Mouse (Mus musculus) CH12.LX (cell line): ENCODE data around the gene Ostc. TPM values are rescaled to one million over a fixed set of nuclear protein-coding genes. Genes with fewer than 3 reads are reported as not detected.
A peak's percentile ranks its signal among the peaks of the same experiment; 100 is the strongest.

Experiments used
- DNase-seq: peaks from one replicate; pipeline ENCODE4 v3.0.0-alpha.2; 2013; ENCODE audit errors: extremely low read depth
- H3K27ac ChIP-seq: 2 replicates; pipeline ENCODE4 v1.5.1; 2012; ENCODE audit warnings: low read depth, mild to moderate bottlenecking, control low read depth, moderate library complexity; ENCODE audit not compliant: insufficient read depth
- H3K27me3 ChIP-seq: replicated peaks from 2 replicates; pipeline ENCODE3; 2012; ENCODE audit warnings: inconsistent platforms
- H3K36me3 ChIP-seq, 2 experiments: replicated peaks in 1 of 2; 2 replicates each; pipeline versions ENCODE3 to v1.6.1; 2012; ENCODE audit warnings: inconsistent platforms in 1 of 2, low read length in 1 of 2, mild to moderate bottlenecking in 1 of 2, mixed read lengths in 1 of 2, moderate library complexity in 1 of 2; ENCODE audit not compliant: control insufficient read depth in 1 of 2, insufficient read depth in 1 of 2
- H3K4me1 ChIP-seq, 2 experiments: 2 replicates each; pipeline ENCODE4 v1.6.1; 2012; ENCODE audit warnings: inconsistent platforms in 1 of 2, moderate library complexity in 1 of 2; ENCODE audit not compliant: insufficient read depth in 2 of 2, control insufficient read depth in 1 of 2
- H3K4me2 ChIP-seq: 2 replicates; pipeline ENCODE4 v1.6.1; 2012; ENCODE audit warnings: low read depth, mild to moderate bottlenecking, control low read depth; ENCODE audit not compliant: poor library complexity, insufficient read depth, severe bottlenecking
- H3K4me3 ChIP-seq, 3 experiments: fragments of 150-350 bp in 1 of 3; sonication (generic) in 1 of 3; replicated peaks in 1 of 3; 2 replicates each; pipeline versions ENCODE3 to v1.5.1; 2011 to 2012; ENCODE audit warnings: low read depth in 2 of 3, low read length in 2 of 3, mild to moderate bottlenecking in 2 of 3, moderate library complexity in 2 of 3, control low read depth in 1 of 3, improper control_type of control experiment in 1 of 3, inconsistent platforms in 1 of 3, mixed read lengths in 1 of 3; ENCODE audit not compliant: poor library complexity in 1 of 3
- H3K79me2 ChIP-seq: replicated peaks from 2 replicates; pipeline ENCODE4 v1.6.1; 2012; ENCODE audit warnings: mild to moderate bottlenecking, moderate library complexity; ENCODE audit not compliant: control insufficient read depth, poor library complexity, insufficient read depth, severe bottlenecking; ENCODE audit errors: extremely low read depth
- H3K9ac ChIP-seq: 2 replicates; pipeline ENCODE4 v1.6.1; 2012; ENCODE audit warnings: low read depth, mild to moderate bottlenecking, control low read depth, moderate library complexity; ENCODE audit not compliant: insufficient read depth
- H3K9me3 ChIP-seq: replicated peaks from 2 replicates; pipeline ENCODE3; 2012; ENCODE audit warnings: low read length, inconsistent platforms, mixed read lengths
- CHD1 ChIP-seq: IDR thresholded peaks from 2 replicates; pipeline ENCODE4 v1.6.1; 2012; ENCODE audit warnings: low read depth, low read length, improper control_type of control experiment, inconsistent platforms
- CTCF ChIP-seq, 2 experiments: IDR thresholded peaks in 1 of 2; conservative IDR thresholded peaks in 1 of 2; 2 replicates each; pipeline ENCODE4 v1.5.1; 2011 to 2012; ENCODE audit warnings: low read depth in 2 of 2, low read length in 2 of 2, improper control_type of control experiment in 1 of 2, inconsistent platforms in 1 of 2, mild to moderate bottlenecking in 1 of 2, moderate library complexity in 1 of 2
- E2F4 ChIP-seq: IDR thresholded peaks from 2 replicates; pipeline ENCODE4 v1.6.1; 2011; ENCODE audit warnings: low read depth, low read length, improper control_type of control experiment; ENCODE audit not compliant: insufficient replicate concordance
- ELF1 ChIP-seq: IDR thresholded peaks from 2 replicates; pipeline ENCODE4 v1.6.1; 2014; ENCODE audit warnings: low read depth, mild to moderate bottlenecking, inconsistent platforms, low read length, improper control_type of control experiment
- EP300 ChIP-seq: IDR thresholded peaks from 2 replicates; pipeline ENCODE4 v1.6.1; 2011; ENCODE audit warnings: low read length, improper control_type of control experiment
- GABPA ChIP-seq: IDR thresholded peaks from 2 replicates; pipeline ENCODE4 v1.6.1; 2012; ENCODE audit warnings: low read depth, low read length, improper control_type of control experiment, inconsistent platforms; ENCODE audit not compliant: insufficient replicate concordance
- HCFC1 ChIP-seq: IDR thresholded peaks from 2 replicates; pipeline ENCODE4 v1.6.1; 2012; ENCODE audit warnings: low read depth, mild to moderate bottlenecking, inconsistent platforms, low read length, improper control_type of control experiment
- IRF4 ChIP-seq: IDR thresholded peaks from 2 replicates; pipeline ENCODE4 v1.6.1; 2014; ENCODE audit warnings: low read depth, mild to moderate bottlenecking, inconsistent platforms, low read length, improper control_type of control experiment
- JUND ChIP-seq: conservative IDR thresholded peaks from 2 replicates; pipeline ENCODE4 v1.6.1; 2011; ENCODE audit warnings: low read depth, low read length, improper control_type of control experiment
- KAT2A ChIP-seq: IDR thresholded peaks from 2 replicates; pipeline ENCODE4 v1.6.1; 2012; ENCODE audit warnings: low read length, improper control_type of control experiment, inconsistent platforms; ENCODE audit not compliant: insufficient replicate concordance
- MAX ChIP-seq: IDR thresholded peaks from 2 replicates; pipeline ENCODE4 v1.6.1; 2011; ENCODE audit warnings: low read length, improper control_type of control experiment
- MAZ ChIP-seq: IDR thresholded peaks from 2 replicates; pipeline ENCODE4 v1.6.1; 2012; ENCODE audit warnings: low read depth, mild to moderate bottlenecking, inconsistent platforms, low read length, improper control_type of control experiment, moderate library complexity
- MEF2A ChIP-seq: IDR thresholded peaks from 2 replicates; pipeline ENCODE4 v1.6.1; 2014; ENCODE audit warnings: low read depth, mild to moderate bottlenecking, inconsistent platforms, low read length, improper control_type of control experiment, borderline replicate concordance
- MXI1 ChIP-seq: IDR thresholded peaks from 2 replicates; pipeline ENCODE4 v1.6.1; 2011; ENCODE audit warnings: mild to moderate bottlenecking, low read depth, low read length, improper control_type of control experiment
- NELFE ChIP-seq: IDR thresholded peaks from 2 replicates; pipeline ENCODE4 v1.6.1; 2011; ENCODE audit warnings: low read depth, low read length, improper control_type of control experiment
- NRF1 ChIP-seq: IDR thresholded peaks from 2 replicates; pipeline ENCODE4 v1.6.1; 2014; ENCODE audit warnings: low read depth, mild to moderate bottlenecking, inconsistent platforms, low read length, improper control_type of control experiment, moderate library complexity
- PAX5 ChIP-seq: IDR thresholded peaks from 2 replicates; pipeline ENCODE4 v1.6.1; 2012; ENCODE audit warnings: low read length, inconsistent platforms, mixed read lengths
- POLR2A ChIP-seq: IDR thresholded peaks from 2 replicates; pipeline ENCODE4 v1.6.1; 2011; ENCODE audit warnings: low read depth, mild to moderate bottlenecking, improper control_type of control experiment, low read length
- POLR2AphosphoS2 ChIP-seq: IDR thresholded peaks from 2 replicates; pipeline ENCODE4 v1.6.1; 2011; ENCODE audit warnings: low read depth, low read length, improper control_type of control experiment
- RAD21 ChIP-seq: IDR thresholded peaks from 2 replicates; pipeline ENCODE4 v1.6.1; 2011; ENCODE audit warnings: low read depth, mild to moderate bottlenecking, low read length, improper control_type of control experiment, moderate library complexity
- RCOR1 ChIP-seq: conservative IDR thresholded peaks from 2 replicates; pipeline ENCODE4 v1.6.1; 2012; ENCODE audit warnings: low read depth, mild to moderate bottlenecking, inconsistent platforms, low read length, improper control_type of control experiment
- SMC3 ChIP-seq: IDR thresholded peaks from 2 replicates; pipeline ENCODE4 v1.6.1; 2011; ENCODE audit warnings: low read depth, low read length, improper control_type of control experiment
- TBP ChIP-seq: conservative IDR thresholded peaks from 2 replicates; pipeline ENCODE4 v1.6.1; 2011; ENCODE audit warnings: low read depth, low read length, improper control_type of control experiment
- TCF12 ChIP-seq: IDR thresholded peaks from 2 replicates; pipeline ENCODE4 v1.6.1; 2014; ENCODE audit warnings: low read depth, mild to moderate bottlenecking, inconsistent platforms, low read length, improper control_type of control experiment
- UBTF ChIP-seq: IDR thresholded peaks from 2 replicates; pipeline ENCODE4 v1.6.1; 2012; ENCODE audit warnings: low read depth, mild to moderate bottlenecking, inconsistent platforms, low read length, improper control_type of control experiment, moderate library complexity
- USF2 ChIP-seq: conservative IDR thresholded peaks from 2 replicates; pipeline ENCODE4 v1.6.1; 2011; ENCODE audit warnings: low read depth, low read length, improper control_type of control experiment
- ZC3H11A ChIP-seq: IDR thresholded peaks from 2 replicates; pipeline ENCODE4 v1.6.1; 2012; ENCODE audit warnings: low read depth, mild to moderate bottlenecking, inconsistent platforms, low read length, improper control_type of control experiment
- ZKSCAN1 ChIP-seq: IDR thresholded peaks from 2 replicates; pipeline ENCODE4 v1.6.1; 2012; ENCODE audit warnings: low read depth, inconsistent platforms, low read length, improper control_type of control experiment, borderline replicate concordance
- ZMIZ1 ChIP-seq: IDR thresholded peaks from 2 replicates; pipeline ENCODE4 v1.6.1; 2012; ENCODE audit warnings: low read depth, mild to moderate bottlenecking, inconsistent platforms, low read length, improper control_type of control experiment
- ZNF384 ChIP-seq: IDR thresholded peaks from 2 replicates; pipeline ENCODE4 v1.6.1; 2012; ENCODE audit warnings: low read depth, low read length, improper control_type of control experiment, inconsistent platforms
- dilution Hi-C: fragments of 300-500 bp; cut with MboI; formaldehyde crosslinking; loops from 2 replicates; pipeline ENCODE4 v1.14.3; 2020; ENCODE audit warnings: low sequenced_read_pairs; ENCODE audit not compliant: extremely low pct_unique_long_range_greater_than_20kb, extremely low pct_ligation_motif_present
- in situ Hi-C: fragments of 300-500 bp; cut with MboI; formaldehyde crosslinking; loops from 3 replicates; pipeline ENCODE4 v1.14.3; 2019; ENCODE audit warnings: low sequenced_read_pairs, low pct_ligation_motif_present, low pct_unique_long_range_greater_than_20kb, mixed read lengths
- polyA plus RNA-seq: library from polyadenylated mRNA; unstranded; fragments of >175 nt; gene quantifications from 2 replicates; pipeline ENCODE4 v1.2.1, GENCODE M21; 2012; ENCODE audit warnings: low read depth; ENCODE audit not compliant: insufficient read length
- total RNA-seq, 2 experiments: library from RNA; depleted of rRNA; stranded (reverse); fragments of 300-350 nt in 1 of 2; fragments of >200 nt in 1 of 2; gene quantifications; 2 replicates each; pipeline ENCODE4 v1.2.3; 2012 to 2014

Ostc gene
- total and polyA plus RNA-seq, 3 experiments, result 214 to 565 (median 237) TPM

DNA sequence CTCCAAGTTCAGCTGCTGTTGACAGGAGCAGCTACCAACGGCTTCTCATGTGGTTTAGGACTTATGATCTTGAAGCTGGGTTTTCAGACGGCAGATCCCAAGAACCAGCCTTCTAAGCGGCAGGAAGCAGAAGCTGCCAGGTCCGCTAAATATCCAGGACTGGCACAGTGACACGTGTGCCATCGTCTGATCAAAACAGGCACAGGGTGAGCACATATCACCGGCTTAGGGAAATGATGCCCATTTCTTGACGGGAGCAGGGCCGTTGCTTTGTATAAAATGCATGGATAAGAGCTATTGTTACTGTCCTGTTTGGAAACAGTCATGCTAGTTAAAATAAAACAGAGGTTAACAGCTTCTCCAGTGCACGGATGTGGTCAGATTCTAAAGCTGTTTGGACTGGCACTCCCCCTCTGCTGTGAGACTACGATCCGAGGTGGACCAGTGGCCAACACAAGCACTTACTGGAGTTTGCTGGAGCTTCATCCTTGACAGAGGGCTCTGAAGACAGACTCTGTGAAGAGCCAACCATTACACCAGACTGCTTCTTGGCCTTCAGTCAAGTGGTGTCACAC lies 17.6 kb downstream of the Ostc start:
- H3K4me3 ChIP-seq, result no peak overlapping the region
- no peak for TF ChIP-seq POLR2A
- TF ChIP-seq NELFE, result no peak
- no peak for TF ChIP-seq PAX5
- no peak for TF ChIP-seq MEF2A
- TF ChIP-seq GABPA, result no peak
- TF ChIP-seq TBP, result no peak
- peaks cover 3 to 6% of the 10 kb centered on the region in 2 experiments for H3K4me1 ChIP-seq
- no peak for DNase-seq
- H3K79me2 ChIP-seq, result no peaks in the 10 kb centered on the region
- H3K9me3 ChIP-seq, result peaks cover 2% of the 10 kb centered on the region
- peaks cover 13 to 25% of the 10 kb centered on the region in 2 experiments for H3K36me3 ChIP-seq
- H3K27ac ChIP-seq, result no peak overlapping the region
- H3K9ac ChIP-seq, result no peak overlapping the region
- dilution Hi-C loops, result no loop called here
- no peak overlapping the region for H3K4me2 ChIP-seq
- no peaks in the 10 kb centered on the region for H3K27me3 ChIP-seq
- in situ Hi-C loops, result loop anchor here (10.0 to 25.0 kb wide), 2 partner anchors 587 to 779 kb away; partner anchors contain the start of gene Casp6

DNA sequence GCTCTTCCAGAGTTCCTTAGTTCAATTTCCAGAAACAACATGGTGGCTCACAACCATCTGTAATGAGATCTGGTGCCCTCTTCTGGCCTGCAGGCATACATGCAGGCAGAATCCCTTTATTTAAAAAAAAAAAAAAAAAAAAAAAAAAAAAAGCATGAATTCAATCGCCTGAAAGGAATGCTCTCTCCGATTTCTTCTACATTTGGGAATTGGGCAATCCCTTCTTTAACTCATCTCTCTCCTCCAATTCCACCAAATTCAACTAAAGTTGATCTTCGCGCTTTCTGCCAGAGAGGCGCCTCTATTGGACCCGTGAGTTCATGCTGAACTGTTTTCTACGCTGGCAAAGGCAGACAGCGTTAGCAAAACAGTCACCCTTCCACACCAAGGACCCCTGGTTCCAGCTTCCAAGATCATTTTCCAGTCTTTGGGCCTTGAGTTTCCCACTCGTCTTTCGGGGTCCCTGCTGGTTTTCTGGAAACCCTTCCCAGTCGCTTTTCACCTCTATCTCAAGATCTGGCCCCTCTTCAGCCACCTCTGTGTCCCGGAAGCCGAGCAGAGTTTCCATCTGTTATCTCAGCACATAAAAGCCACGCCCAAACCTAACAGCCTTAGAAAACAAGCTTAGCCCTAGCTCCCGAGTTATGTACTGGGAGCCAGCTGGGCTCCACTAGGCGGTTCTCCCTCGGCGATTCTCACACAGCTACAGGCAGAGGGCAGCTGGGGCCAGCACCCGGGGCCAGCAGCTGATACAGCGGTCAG lies 18.2 kb downstream of the Ostc start:
- Histone ChIP-seq H3K9me3 (peaks cover 2% of the 10 kb centered on the region), H3K4me2 (no peak overlapping the region), H3K4me1 (peaks cover 3 to 6% of the 10 kb centered on the region in 2 experiments), H3K4me3 (no peak overlapping the region), H3K27ac (no peak overlapping the region), H3K36me3 (peaks cover 8 to 18% of the 10 kb centered on the region in 2 experiments), H3K79me2 (no peaks in the 10 kb centered on the region), H3K27me3 (no peaks in the 10 kb centered on the region), H3K9ac (no peak overlapping the region)
- dilution Hi-C loops, result no loop called here
- in situ Hi-C loops, result loop anchor here (10.0 to 25.0 kb wide), 2 partner anchors 586 to 779 kb away; partner anchors contain the start of gene Casp6
- DNase-seq, result no peak
- TF ChIP-seq PAX5, result no peak
- TF ChIP-seq CHD1, result no peak
- no peak for TF ChIP-seq NRF1
- TF ChIP-seq ZMIZ1, result no peak
- no peak for TF ChIP-seq KAT2A
- no peak for TF ChIP-seq POLR2AphosphoS2
- no peak for TF ChIP-seq MEF2A
- no peak for TF ChIP-seq GABPA
- no peak for TF ChIP-seq NELFE
- TF ChIP-seq E2F4, result no peak
- TF ChIP-seq CTCF (conservative IDR thresholded peaks at IDR 0.05 in 1 of 2, IDR thresholded peaks at IDR 0.05 in 1 of 2; ENCODE audit: low read depth in 2 of 2, low read length in 2 of 2), result peak in 1 of 2 experiments; percentile 55; a peak in 2 of 4 replicates
- TF ChIP-seq HCFC1, result no peak
- no peak for TF ChIP-seq ZC3H11A
- no peak for TF ChIP-seq MXI1
- no peak for TF ChIP-seq ELF1
- TF ChIP-seq TCF12, result no peak
- TF ChIP-seq SMC3, result peak; percentile 10; the same call in 1 of the 2 replicates
- no peak for TF ChIP-seq MAX
- TF ChIP-seq ZNF384, result peak; percentile 98
- TF ChIP-seq USF2, result no peak
- no peak for TF ChIP-seq JUND
- no peak for TF ChIP-seq EP300
- TF ChIP-seq RCOR1, result no peak
- TF ChIP-seq TBP, result no peak
- TF ChIP-seq ZKSCAN1, result no peak
- TF ChIP-seq MAZ, result no peak
- no peak for TF ChIP-seq UBTF
- no peak for TF ChIP-seq IRF4
- TF ChIP-seq RAD21, result peak; percentile 8; the same call in 1 of the 2 replicates
